Mouse (Mus musculus) right cerebral cortex, postnatal 10 days (tissue): Measurements from ENCODE around the gene Zmiz1.
A peak's percentile ranks its signal among the peaks of the same experiment; 100 is the strongest.

Experiments used
- DNase-seq, 2 experiments: peaks; one replicate each; pipeline ENCODE4 v3.0.0; 2021; ENCODE audit warnings: low spot score in 2 of 2

Zmiz1 gene

DNA sequence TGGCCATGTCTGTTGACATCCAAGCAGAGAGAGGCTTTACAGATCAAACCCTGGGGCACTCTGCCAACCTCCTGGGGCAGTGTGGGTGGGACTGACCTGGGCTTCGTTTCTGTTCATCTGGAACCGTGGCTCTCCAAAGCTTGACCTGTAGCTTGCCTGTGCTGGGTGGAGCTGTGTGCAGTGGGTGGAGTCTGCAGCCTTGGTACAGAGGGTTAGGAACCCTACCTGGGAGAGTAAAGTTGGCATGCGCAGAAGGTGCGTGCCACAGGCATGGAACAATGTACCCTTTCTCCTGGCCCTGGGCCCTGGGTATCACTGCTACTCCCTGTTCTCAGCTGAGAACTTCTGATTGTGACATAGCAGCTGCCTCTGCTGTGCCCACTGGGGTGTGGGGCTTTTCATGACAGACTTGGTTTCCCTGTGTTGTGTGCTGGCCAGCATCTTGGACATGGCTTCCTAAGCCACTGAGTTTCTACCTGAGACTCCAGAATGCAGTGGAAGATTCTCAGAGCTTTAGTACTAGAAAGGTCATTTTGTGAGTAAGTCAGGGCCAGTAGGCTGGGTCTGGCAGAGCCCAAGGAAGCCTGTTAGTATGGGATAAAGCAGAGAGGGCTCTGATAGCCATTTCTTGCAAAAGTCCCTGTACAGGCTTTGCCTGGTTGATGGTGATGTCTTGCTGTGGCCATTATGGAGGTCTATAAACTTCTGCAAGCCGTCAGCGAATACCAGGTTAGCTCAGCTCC, 30.5 kb downstream of the Zmiz1 start:
- DNase-seq: no peak

DNA sequence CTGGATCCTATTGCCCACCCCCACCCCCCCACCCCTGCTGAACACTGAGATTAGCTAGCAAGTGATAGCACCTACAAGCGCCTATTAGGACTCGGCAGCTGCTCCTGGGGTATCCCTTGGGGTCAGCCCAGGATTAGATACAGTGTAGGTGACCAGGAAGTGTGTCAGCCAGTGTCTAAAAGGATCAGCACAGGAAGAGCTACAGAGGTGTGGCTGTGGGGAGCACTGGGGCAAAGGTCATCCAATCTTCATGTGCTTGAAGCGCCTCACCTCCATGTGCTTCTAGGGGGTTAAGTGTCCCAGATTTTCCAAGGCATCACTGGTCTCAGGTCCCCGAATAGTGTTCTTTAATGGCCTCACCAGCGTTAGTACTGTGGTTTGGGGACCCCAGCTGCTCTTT, 33.0 kb downstream of the Zmiz1 start:
- no peak for DNase-seq

DNA sequence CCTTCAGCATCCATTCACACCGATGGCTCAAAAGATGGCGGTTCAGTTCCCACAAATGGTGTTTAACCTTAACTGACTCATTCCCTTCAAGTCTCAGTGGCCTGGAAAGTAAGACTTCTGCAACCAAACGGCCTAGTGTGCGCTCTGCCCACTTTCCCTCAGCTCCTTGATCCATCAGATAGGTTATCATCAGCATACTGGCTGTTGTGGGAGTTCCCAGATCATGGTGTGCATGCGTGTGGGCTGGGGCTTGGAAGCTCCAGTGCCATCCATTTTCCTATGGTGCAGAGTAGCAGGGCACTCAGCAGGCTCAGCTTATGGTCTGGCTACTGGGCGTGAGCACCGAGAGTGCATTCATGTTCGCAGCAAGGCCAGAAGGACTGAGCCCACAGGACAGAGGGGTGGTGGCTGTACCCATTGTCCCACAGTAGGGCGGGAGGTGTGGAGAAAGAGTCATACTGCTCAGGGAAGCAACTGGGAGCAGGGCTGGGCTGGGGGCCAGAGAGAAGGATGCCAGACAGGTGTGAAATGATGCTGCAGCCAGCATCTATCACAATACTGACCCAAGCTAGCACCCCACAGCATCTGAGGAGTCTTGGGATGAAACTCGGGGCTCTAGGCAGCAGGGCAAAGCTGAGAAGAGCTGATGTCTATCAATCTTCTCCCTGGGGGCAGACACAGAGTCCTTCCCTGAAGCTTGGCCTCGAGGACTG, 33.7 kb downstream of the Zmiz1 start:
- no peak for DNase-seq

DNA sequence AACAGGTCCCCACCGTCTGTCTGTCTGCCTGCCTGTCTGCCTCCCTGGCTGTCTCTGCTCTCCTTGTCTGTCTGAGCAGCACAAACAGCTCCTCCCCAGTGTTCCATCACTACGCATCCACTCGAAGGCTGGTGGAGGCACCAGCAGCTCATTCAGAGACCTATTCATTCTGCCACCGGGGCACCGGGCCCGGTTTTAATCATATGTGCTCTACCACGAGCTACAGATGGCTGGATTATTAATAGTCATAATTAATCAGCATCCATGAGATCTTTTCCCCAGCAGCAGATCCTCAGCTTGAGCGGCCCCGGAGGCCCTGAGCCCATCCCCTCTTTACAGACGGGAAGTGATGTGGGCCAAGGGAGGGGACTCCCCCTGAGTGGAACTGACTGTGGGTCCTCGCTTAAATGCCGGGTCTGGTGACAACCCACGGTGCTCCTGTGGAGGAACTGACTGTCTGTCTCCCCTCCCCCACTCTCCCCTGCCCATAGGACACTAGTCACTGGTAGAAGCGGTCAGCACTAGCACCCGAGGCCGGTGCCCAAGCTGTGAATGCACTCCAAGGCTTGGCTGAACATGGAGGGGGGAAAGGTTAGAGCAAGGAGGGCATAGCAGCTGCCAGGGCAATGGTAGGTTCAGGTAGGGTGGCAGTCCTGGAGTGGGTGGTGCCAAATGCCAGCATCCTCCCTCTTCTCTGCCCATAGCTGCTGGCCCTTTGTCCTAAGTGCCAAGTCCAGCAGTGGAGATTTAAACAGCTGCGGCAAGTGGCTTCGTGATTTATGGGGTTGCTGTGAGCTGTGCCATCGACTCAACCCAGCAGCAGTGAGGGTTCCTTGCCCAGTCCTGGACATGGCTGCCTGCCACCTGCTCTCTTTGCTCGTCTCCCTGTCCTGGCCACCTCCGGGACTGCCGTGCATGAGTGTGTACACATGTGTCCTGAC, 34.6 kb downstream of the Zmiz1 start:
- DNase-seq: peak; percentile 67 to 68

DNA sequence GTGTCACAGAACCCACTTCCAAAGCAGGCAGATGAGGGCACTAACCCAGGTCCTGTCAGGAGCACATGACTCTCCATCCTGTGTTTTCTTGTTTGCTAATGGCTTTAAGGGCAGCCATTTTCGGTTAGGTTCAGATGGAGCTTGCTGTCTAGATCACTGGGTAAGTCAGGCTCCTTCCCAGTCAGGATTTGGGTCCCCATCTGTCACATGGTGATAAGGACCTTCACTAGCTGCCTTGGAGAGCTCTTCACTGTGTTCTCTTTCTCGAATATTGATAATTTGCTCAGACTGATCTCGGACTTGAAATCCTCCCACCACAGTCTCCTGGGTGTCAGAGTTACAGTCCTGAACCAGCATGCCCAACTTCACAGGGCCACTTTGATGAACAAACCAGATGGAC, 35.8 kb downstream of the Zmiz1 start:
- no peak for DNase-seq

DNA sequence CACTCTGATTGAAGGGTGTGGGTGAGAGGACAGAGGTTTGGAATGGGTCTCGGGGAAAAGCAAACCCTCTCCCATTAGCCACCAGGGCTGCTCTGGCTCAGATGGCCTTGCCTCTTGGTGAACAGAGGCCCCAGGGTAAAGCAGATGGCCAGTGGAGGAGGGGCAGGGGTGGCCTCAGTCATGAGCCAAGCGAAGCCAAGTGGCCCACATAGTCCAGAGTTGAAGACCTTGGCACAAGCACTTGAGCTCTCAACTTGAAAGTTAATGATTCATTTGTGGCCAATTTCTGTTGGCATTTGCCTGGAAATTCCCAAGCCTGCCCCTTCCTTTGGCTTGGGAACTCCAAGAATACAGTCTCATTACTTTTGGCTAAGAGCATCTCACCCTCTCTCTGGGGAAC, 37.1 kb downstream of the Zmiz1 start:
- DNase-seq: peak; percentile 78 to 81

DNA sequence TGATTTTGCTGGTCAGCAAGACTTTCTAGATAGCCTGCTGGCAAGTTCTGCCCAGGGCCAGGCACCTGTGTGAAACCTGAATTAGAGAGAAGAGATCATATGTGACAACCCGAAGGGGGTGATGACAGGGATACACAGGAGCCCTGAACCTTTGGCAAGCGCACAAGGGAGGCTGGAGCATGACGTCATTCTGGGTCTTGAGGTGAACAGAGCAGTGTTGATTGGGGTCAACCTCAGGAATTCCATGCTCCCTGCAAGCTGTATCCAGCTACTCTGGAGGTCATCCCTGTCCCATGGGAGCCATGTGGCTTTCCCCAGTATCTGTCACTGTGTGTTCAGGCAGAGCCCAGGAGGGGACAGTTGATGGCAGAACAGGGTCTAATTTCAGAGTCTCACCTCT, 38.0 kb downstream of the Zmiz1 start:
- DNase-seq: no peak

DNA sequence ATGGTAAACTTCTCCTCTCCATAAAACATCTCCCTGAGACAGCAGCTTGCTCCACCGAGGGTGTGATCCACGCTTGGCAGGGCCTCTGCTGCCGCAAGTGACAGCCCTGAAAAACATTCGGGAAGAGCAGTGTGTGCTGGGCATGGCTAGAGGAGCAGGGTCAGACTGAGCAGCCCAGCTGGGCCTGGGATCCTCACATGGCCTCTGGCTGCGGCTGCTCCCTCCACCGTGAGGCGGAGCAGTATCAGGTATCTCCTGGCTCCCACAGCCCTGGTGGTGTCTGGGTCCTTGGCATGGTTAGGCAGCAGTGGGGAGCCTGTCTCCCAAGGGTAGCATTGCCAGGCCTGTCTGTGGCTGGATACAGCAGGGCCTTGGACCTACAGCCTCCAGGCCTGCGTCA, 38.6 kb downstream of the Zmiz1 start:
- peak in 1 of 2 experiments; percentile 65 for DNase-seq

DNA sequence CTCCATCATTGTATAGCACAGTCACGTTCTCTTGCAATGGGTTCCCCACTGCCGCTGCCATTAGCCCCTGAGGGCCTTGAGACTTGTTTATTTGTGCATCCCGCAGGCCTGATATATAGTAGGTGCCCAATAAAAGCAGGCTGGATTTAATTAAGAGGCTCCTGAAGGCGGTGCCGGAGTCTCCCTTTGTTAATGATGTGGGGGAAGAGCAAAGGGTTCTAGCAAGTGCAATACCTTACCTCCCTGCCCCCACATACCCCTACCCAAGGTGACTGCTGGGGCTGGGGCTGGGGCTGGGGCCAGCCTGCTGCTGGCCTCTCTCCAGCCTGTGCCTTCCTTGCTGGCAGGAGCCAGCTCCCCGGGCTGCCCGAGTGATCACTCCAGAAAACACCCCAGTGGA, 39.4 kb downstream of the Zmiz1 start:
- no peak for DNase-seq

DNA sequence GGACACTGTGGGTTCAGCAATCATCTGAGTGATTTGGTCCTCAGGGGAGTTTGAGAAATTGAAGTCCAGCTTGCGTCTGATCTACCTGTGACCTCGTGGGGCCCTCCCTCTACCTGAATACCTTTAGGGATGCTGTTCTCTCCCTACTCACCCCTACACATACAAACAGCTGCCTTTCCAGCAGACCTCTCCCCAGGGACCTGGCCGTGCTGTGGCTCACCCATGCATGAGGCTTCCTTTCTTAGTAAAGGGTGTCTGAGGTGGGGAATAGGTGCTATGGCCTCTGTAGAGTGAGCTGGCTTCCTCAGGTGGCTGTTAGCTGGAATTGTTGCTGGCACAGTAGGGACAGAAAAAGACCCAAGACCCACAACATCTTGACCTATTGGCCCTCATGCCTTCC, 40.5 kb downstream of the Zmiz1 start:
- DNase-seq: no peak

DNA sequence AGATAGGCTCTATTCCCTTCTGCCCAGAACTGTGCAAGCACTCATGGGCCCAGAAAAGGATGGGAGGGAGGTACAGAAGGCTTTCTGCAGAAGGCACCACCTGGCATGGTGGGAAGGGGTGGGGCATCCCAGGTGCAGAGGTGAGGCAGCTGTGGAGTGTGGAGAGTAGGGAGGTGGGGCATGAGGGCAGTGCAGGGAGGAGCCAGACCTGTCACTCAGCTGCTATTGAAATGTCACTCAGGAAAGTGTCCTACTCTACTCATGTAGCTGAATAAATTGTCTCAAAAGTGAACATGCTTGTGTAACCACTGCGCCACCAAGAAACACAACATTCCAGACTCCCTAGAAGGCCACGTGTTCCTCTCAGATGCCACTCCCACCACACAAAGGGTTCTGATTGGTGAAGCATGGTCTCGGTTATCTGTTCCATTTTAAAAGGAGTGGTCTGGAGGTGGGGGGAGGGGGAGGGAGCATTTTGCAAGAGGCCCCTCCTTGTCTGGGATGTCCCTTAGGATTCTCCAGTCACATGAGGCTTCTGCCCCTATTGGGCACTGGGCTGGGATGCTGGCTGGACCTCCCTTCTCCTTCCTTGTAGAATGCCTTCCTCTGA, 41.6 kb downstream of the Zmiz1 start:
- no peak for DNase-seq

DNA sequence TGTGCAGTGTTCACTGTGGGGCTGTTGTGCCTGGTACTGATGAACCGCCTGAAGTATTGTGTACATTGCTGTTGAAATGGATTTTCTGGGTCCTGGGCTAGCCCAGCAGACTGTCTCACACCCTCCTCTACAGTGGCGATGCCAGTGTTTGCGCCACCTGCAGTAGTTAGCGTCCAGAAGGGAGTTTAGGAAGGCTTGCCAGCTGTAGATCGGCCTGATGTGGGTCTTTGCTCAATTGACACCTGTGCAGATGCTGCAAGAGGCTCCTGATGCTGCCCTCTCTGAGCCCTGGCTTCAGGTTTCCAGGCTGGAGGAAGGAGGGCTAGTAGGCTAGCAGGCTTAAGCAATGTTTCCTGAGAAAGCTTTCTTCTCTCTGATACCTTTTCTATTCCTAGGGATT, 42.5 kb downstream of the Zmiz1 start:
- DNase-seq: no peak

DNA sequence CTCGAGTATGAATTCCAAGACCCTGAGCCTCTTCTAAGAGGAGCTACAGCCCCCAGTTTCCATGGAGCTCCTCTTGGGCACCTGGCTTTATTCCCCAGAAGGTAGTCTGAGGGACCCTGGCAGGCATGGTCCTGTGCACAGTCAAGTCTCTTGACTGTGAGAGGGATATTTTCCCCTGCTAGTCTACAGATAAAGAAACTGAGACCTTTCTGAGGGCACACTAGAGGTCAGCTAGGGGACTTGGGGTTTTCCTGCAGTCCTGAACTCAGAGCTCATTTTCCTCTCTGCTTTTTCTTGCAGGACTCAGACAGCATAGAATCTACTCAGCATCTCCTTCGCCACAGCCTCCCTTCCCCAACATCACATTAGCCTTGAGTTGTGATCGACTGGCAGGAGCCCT, 43.4 kb downstream of the Zmiz1 start:
- no peak for DNase-seq

DNA sequence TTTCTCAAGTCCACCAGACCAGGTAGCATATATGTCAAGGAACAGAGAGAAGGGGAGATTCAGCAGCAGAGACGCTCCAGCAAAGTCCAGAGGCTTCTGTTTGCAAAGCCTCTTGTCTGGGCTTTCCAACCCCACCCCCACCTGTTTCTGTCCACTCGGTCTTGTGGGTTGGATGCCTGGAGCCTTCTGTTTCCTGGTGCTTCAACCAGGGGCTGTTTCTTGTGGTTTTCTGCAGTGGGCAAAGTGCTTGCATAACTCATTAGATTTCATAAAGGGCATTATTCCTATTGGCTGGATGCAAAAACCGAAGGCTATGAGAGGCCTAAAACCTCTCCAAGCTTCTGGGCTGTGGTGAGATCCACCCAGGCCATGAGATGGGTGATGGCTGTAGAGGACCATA, 45.3 kb downstream of the Zmiz1 start:
- no peak for DNase-seq

DNA sequence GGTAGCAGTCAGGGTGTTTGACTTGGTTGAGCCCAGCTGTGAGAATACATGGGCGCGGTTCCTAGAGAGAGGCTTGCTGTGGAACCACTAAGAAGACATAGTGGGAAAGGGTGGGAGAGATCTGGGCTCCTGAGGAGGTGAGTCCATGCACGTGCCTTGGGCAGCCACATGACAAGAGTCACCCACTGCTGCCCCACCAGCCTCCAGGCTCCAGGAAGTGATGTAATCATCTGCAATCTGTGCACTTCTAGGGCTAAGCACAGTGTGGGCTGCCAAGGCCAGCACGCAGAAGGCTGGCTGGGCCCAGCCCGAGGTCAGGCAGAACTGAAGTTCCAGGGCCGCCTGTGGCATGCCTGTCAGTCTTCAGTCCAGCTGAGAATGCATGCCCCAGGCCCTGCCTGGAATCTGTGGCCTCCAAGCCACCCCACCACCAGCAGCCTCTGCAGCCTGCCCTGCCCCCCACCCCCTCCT, 46.3 kb downstream of the Zmiz1 start:
- DNase-seq: no peak

DNA sequence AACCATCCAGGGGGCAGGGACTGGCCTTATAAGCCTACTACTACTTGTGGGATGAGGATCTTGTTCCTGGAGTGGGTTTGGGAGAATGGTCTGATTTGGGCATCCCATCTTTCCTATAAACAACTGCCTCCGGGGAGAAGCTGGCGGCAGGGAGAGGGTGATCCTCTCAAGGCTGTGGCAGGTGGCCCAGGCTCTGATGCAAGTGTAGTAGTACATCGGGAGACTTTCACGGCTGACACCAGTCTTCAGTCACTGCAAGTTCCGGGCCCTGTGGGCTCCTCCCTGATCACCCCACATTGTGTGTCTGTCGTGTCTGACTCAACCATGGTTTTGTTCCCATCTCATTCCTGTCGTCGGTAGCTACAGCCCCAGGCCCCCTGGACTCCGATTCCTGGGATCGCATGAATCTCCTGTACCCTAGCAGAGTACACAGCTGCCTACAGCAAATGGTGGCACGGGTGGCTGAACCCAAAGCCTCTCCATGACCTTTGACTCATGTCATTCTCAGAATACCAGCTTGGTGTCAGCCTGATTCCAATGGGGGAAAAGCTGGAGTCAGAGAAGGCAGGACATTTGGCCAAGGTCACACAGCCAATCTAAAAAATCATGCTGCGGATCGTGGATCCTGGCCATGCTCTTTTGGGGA, 49.2 kb downstream of the Zmiz1 start:
- DNase-seq: no peak

DNA sequence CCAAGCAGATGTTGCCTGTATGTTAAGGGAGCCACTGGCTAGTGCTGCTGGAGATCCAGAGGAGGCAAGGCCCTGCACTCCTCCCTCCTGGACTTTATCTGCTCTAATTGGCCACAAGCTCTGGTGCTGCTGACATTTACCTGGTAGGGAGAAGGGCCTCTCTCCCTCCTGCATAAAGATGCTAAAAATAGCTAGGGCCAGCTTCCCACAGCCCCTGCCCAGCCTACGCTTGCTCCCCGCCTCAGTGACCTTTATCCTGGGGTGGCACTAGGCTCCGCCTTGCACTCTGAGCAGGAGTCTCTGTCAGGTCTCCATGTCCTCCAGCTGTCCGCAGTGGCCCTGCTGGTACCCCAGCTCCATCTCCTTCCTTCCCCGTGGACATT, 49.8 kb downstream of the Zmiz1 start:
- DNase-seq: no peak

DNA sequence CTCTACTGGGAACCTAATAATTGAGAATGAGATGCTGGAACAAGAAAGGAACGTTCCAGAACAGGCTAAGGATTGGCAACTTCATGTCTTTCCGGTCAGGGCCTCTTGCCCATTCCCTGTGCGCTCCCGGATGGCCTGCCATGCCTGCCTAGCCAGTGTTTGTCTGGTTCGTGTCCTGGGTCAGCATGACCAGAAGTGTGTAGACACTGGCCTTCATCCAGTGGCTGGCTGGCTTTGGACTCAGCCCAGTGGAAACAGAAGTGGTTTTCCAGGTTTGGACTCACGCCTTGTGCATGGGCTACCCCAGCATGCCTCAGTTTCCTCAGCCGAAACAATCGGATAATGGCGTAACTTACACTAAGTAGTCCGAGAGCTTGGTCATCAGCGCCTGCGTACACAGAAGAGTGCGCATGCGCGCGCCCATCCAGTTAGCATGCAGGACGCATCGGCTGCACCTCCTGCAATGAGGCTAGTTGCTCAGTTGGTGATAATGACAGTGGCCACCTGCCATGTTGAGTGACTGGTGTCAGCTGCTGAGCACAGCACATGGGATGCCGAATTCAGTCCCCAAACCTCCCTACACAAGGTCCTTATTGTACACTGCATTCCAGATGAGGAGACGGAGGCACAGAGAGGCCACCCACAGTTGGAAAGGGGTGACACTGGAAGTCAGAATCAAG, 50.6 kb downstream of the Zmiz1 start:
- no peak for DNase-seq

DNA sequence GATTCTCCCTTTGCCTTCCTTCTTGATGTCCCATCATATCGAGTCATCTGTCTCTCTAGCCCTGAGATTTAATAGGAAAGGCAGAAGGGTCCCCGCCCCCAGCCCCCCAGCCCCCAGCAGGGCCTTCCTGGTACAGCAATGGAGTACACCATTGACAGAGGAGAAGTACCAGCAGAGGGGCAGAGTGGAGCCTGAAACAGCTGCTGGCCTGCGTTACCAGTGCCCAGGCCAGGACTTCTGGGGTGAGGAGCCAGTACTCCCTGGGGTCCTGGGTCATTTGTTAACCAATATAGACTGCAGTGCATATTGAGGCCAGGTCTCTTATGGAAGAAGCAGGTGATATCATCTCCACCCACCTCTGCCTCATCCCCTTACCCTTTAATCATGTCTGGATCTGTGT, 51.4 kb downstream of the Zmiz1 start:
- no peak for DNase-seq

DNA sequence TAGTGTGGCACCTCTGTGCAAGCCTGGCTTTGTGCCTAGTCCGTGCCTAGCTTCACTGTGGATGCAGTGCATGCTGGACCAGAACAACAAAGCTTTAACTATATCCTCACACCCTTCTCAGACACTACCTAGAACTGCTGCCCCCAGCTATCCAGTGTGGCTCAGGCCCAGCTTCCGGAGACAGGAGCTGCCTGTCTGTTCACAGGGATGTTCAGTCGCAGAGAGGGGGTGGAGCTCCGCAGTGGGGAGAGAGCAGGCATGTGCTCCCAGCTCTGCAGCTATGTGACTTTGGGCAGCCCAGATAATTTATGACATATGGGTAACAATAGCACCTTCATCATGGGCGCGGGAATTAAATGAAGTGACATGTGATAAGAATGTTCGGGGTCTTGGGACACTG, 52.0 kb downstream of the Zmiz1 start:
- DNase-seq: no peak

DNA sequence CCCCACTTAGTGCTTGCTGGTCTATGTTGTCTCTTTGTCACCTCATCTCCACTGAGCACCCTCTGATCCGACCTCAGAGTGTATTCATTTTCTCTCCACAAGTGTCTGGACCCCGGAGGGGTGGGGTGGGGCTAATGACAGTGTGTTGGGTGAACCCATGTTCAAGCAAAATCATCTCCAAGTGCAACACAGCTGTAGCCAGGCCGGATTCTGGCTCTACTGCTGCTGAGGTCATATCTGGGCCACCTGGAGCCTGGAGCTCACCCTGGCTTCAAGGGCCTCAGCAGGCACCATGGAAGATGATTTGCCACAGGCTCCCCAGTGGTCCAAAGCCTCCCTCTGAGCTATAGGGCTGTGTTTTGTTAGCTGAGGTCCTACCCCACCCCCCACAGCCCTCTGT, 52.6 kb downstream of the Zmiz1 start:
- DNase-seq: no peak
